16 mouse cellular contexts compared by ENCODE assay signal in the genomic region with DNA sequence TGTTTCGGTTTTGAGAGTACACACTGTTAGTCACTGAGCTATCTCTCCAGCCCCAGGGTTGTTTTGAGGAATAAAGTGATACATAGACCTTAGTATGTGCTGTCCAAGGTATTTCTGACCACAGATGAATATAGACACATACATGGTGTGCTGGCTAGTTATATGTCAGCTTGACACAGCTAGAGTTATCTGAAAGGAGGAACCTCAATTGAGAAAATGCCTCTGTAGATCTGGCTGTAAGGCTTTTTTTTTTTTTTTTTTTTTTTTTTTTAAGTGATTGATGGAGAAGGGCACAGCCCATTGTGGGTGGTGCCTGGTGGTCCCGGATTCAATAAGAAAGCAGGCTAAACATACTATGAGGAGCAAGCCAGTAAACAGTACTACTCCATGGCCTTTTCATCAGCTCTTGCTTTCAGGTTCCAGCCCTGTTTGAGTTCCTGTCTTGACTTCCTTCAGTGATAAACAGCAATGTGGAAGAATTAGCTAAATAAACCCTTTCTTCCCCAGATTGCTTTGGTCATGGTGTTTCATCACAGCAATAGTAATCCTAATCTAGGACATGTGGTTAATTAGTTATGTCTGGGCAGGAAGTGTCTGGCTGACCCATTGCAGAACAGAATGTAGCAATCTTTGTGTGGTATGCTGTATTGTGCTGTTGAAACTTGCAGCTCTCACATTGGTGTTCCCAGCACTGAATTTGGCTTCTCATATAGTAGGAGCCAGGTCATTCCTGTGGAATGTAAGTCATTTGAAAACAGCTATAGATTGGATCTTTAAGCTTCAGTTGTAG. TPM values are rescaled to one million over a fixed set of nuclear protein-coding genes. Genes with fewer than 3 reads are reported as not detected.
A peak's percentile ranks its signal among the peaks of the same experiment; 100 is the strongest.
DNase-seq lines count a peak whose midpoint lies in the region; TF ChIP-seq lines count a peak whose summit lies in the region.
"Had no signal": no experiment of that assay in that cellular context is flagged by ENCODE, and none has a peak within 500 bp of the region (broad histone marks: within the 10 kb centered on the region; RNA-seq: fewer than 3 reads in every experiment).

No protein-coding gene starts in this region.

- H3K27ac ChIP-seq in kidney, adult 2 months (ENCODE audit: insufficient read depth, low read depth, low read length): no peak overlapping the region
- H3K27ac ChIP-seq: embryonic facial prominence, embryonic 10.5 days; forebrain, embryonic 12.5 days; limb, embryonic 12.5 days had no signal

- H3K27me3 ChIP-seq in kidney, adult 2 months (replicated peaks; ENCODE audit: control insufficient read depth, insufficient read depth, low read length): no peaks in the 10 kb centered on the region
- H3K27me3 ChIP-seq in C2C12 (ENCODE audit: control insufficient read depth, insufficient read depth, insufficient read length): no peaks in the 10 kb centered on the region
- H3K27me3 ChIP-seq: forebrain, embryonic 12.5 days; limb, embryonic 12.5 days had no signal

- peaks cover 99% of the 10 kb centered on the region for H3K79me2 ChIP-seq in C2C12 (ENCODE audit: control insufficient read depth, insufficient read depth)

- 31% methylated on average over 2 of the region's 2 CpGs for WGBS in kidney, adult 2 months

- H3K4me1 ChIP-seq in kidney, adult 2 months (ENCODE audit: control insufficient read depth, insufficient read depth, low read length): peaks cover 5% of the 10 kb centered on the region; the same call in 1 of the 2 replicates
- H3K4me1 ChIP-seq: forebrain, embryonic 12.5 days; limb, embryonic 12.5 days had no signal

- H3K36me3 ChIP-seq in kidney, adult 2 months (ENCODE audit: control insufficient read depth, insufficient read depth, low read length): no peaks in the 10 kb centered on the region
- H3K36me3 ChIP-seq in C2C12 (ENCODE audit: control insufficient read depth, insufficient read depth): no peaks in the 10 kb centered on the region
- H3K36me3 ChIP-seq: forebrain, embryonic 12.5 days; limb, embryonic 12.5 days had no signal

- H3K79me3 ChIP-seq in C2C12 (ENCODE audit: low read depth): peaks cover 84% of the 10 kb centered on the region

- DNase-seq in kidney, adult 2 months: peak; percentile 23
- DNase-seq in kidney, adult 18-20 months: no peak
- DNase-seq in NIH3T3 (ENCODE audit: low read depth): peak; percentile 53
- peak; percentile 23 for DNase-seq in lung, postnatal 25 days (ENCODE audit: low spot score)
- no peak for DNase-seq in urinary bladder, adult 18-20 months (ENCODE audit: low spot score in 2 of 2)
- no peak for DNase-seq in frontal cortex, postnatal 10 days (ENCODE audit: low spot score in 2 of 2)
- no peak for DNase-seq in spleen, adult 18-20 months
- DNase-seq: cerebellum, adult 9-10 months; gastrocnemius, postnatal 10 days; heart, postnatal 14 days; kidney, postnatal 4 days had no signal

- no peak overlapping the region for H3K4me3 ChIP-seq in kidney, adult 2 months (ENCODE audit: insufficient read depth, low read depth, low read length)
- no peak overlapping the region for H3K4me3 ChIP-seq in C2C12 (ENCODE audit: insufficient read depth, poor library complexity, severe bottlenecking)
- H3K4me3 ChIP-seq: embryonic facial prominence, embryonic 10.5 days; forebrain, embryonic 12.5 days; limb, embryonic 12.5 days had no signal

- TF ChIP-seq CTCF in kidney, adult 2 months (conservative IDR thresholded peaks at IDR 0.05; ENCODE audit: insufficient read depth, insufficient read length, low read depth, low read length): no peak
- TF ChIP-seq CTCF in C2C12 (IDR thresholded peaks at IDR 0.05; ENCODE audit: control insufficient read depth, insufficient read depth, insufficient read length): no peak

- no peak overlapping the region for H3ac ChIP-seq in C2C12 (ENCODE audit: control insufficient read depth, insufficient read length, low read depth)

- no peak for TF ChIP-seq POLR2A in kidney, adult 2 months (IDR thresholded peaks at IDR 0.05; ENCODE audit: low read depth, low read length)

TF ChIP-seq in C2C12, 6 proteins besides CTCF, POLR2A, EP300 and RAD21:
- no peak for TF ChIP-seq USF1 (IDR thresholded peaks at IDR 0.05; ENCODE audit: low read depth)
- no peak for TF ChIP-seq MAX (IDR thresholded peaks at IDR 0.05)
- TF ChIP-seq MYOG (IDR thresholded peaks at IDR 0.05; ENCODE audit: control insufficient read depth, extremely low read depth, insufficient read length): no peak
- no peak for TF ChIP-seq MYOD1 (IDR thresholded peaks at IDR 0.05; ENCODE audit: control insufficient read depth, insufficient read length, low read depth)
- TF ChIP-seq CEBPB (IDR thresholded peaks at IDR 0.05; ENCODE audit: low read depth): peak; percentile 15
- TF ChIP-seq FOSL1 (IDR thresholded peaks at IDR 0.05; ENCODE audit: insufficient read depth, low read length, poor library complexity, severe bottlenecking): no peak

RNA-seq across cellular contexts. Expression of a gene that starts 36.1 kb away (rescaled TPM):
- polyA plus RNA-seq in kidney, adult 2 months (2012; rRNA removed): 12.5 and 13.2 TPM in 2 replicates
- 16.1 TPM for polyA plus RNA-seq in C2C12 (2012; fragmentation: generic; extraction: Trizol)

RNA-seq across cellular contexts. Expression of a gene that starts 43.6 kb away (rescaled TPM):
- polyA plus RNA-seq in kidney, adult 2 months (2012; rRNA removed): 0.30 and 0.31 TPM in 2 replicates
- 0.46 TPM for polyA plus RNA-seq in C2C12 (2012; fragmentation: generic; extraction: Trizol)
- polyA plus RNA-seq: activated CD4-positive, CD25-positive, alpha-beta regulatory T cell, adult 4 months; forebrain, embryonic 12.5 days had no signal

Comparison
In these comparisons a context has a peak if more than half of its experiments do, and no peak if none do; other contexts are left out.
1. DNase-seq: peak in kidney, adult 2 months (single experiment), NIH3T3 (single experiment) and lung, postnatal 25 days (single experiment); none in kidney, adult 18-20 months (single experiment), urinary bladder, adult 18-20 months (0 of 2), frontal cortex, postnatal 10 days (0 of 2) and spleen, adult 18-20 months (0 of 2).